Mouse (Mus musculus): ENCODE measurements around the gene Insig2. TPM values are rescaled to one million over a fixed set of nuclear protein-coding genes. Genes with fewer than 3 reads are reported as not detected.

The Insig2 gene
- total and polyA plus RNA-seq, 3 experiments: 16.1 to 16.9 TPM; not detected in 1

- Histone ChIP-seq H3K27me3 (ENCODE audit: control insufficient read depth in 1 of 2, insufficient read depth in 2 of 2, low read length in 2 of 2) (no peaks in the 10 kb centered on the region), H3K9ac (ENCODE audit: control insufficient read depth, low read depth, low read length, poor library complexity, severe bottlenecking) (peak overlapping the region; percentile 74), H3K79me2 (ENCODE audit: control insufficient read depth, insufficient read depth, low read length, poor library complexity) (peaks cover 19% of the 10 kb centered on the region), H3K4me1 (ENCODE audit: control insufficient read depth in 1 of 2, insufficient read depth in 2 of 2, low read length in 2 of 2) (peaks cover 0 to 6% of the 10 kb centered on the region in 2 experiments), H3K27ac (ENCODE audit: control insufficient read depth, low read depth, low read length) (peak overlapping the region; percentile 88), H3K4me3 (ENCODE audit: control insufficient read depth in 1 of 2, insufficient read depth in 1 of 2, low read depth in 2 of 2, low read length in 2 of 2) (peak overlapping the region; percentile 72 to 85), H3K9me3 (replicated peaks; ENCODE audit: insufficient read depth, low read length) (no peaks in the 10 kb centered on the region), H3K36me3 (ENCODE audit: control insufficient read depth in 1 of 2, insufficient read depth in 2 of 2, low read length in 2 of 2) (peaks cover 0 to 8% of the 10 kb centered on the region in 2 experiments; a peak in 2 of 4 replicates)
- DNase-seq (ENCODE audit: low read depth, low spot score): peak; percentile 95
- TF ChIP-seq POLR2A (IDR thresholded peaks at IDR 0.05; ENCODE audit: control insufficient read depth in 1 of 2, insufficient read depth in 1 of 2, low read depth in 1 of 2, low read length in 2 of 2, poor library complexity in 1 of 2): peak; percentile 78 to 87
- TF ChIP-seq GABPA (IDR thresholded peaks at IDR 0.05; ENCODE audit: low read depth, low read length): no peak
- TF ChIP-seq NRF1 (IDR thresholded peaks at IDR 0.05; ENCODE audit: insufficient read depth, low read depth, low read length, poor library complexity, severe bottlenecking): peak; percentile 81
- TF ChIP-seq MYB (IDR thresholded peaks at IDR 0.05; ENCODE audit: low read depth, low read length): no peak
- TF ChIP-seq ETS1 (IDR thresholded peaks at IDR 0.05; ENCODE audit: low read depth, low read length): peak; percentile 52
- TF ChIP-seq SMC3 (IDR thresholded peaks at IDR 0.05; ENCODE audit: low read depth, low read length): no peak
- TF ChIP-seq HCFC1 (IDR thresholded peaks at IDR 0.05; ENCODE audit: low read depth, low read length): peak; percentile 73
- 0 out of 2 replicates have a peak, but pooled peaks have one; percentile 19 for TF ChIP-seq CHD1 (IDR thresholded peaks at IDR 0.05; ENCODE audit: low read depth, low read length)
- TF ChIP-seq MAFK (IDR thresholded peaks at IDR 0.05; ENCODE audit: borderline replicate concordance, low read depth, low read length): no peak
- no peak for TF ChIP-seq MEF2A (IDR thresholded peaks at IDR 0.05; ENCODE audit: extremely low read depth, insufficient replicate concordance, low read depth, low read length, poor library complexity, severe bottlenecking)
- no peak for TF ChIP-seq RCOR1 (IDR thresholded peaks at IDR 0.05; ENCODE audit: low read depth, low read length)
- no peak for TF ChIP-seq TAL1 (IDR thresholded peaks at IDR 0.05; ENCODE audit: low read length)
- TF ChIP-seq MYC (IDR thresholded peaks at IDR 0.05; ENCODE audit: low read depth, low read length): 0 out of 2 replicates have a peak, but pooled peaks have one; percentile 19
- no peak for TF ChIP-seq CHD2 (IDR thresholded peaks at IDR 0.05; ENCODE audit: low read length)
- TF ChIP-seq UBTF (IDR thresholded peaks at IDR 0.05; ENCODE audit: borderline replicate concordance, insufficient read depth, low read depth, low read length): no peak
- no peak; the same call in 1 of the 2 replicates for TF ChIP-seq BHLHE40 (IDR thresholded peaks at IDR 0.05; ENCODE audit: borderline replicate concordance, low read depth, low read length)
- TF ChIP-seq MXI1 (IDR thresholded peaks at IDR 0.05; ENCODE audit: low read depth, low read length): peak; percentile 62; the same call in 1 of the 2 replicates
- TF ChIP-seq GATA1 (IDR thresholded peaks at IDR 0.05; ENCODE audit: low read depth, low read length): no peak; the same call in 1 of the 2 replicates
- peak; percentile 80 for TF ChIP-seq NELFE (IDR thresholded peaks at IDR 0.05; ENCODE audit: low read depth, low read length)
- TF ChIP-seq POLR2AphosphoS5 (IDR thresholded peaks at IDR 0.05; ENCODE audit: borderline replicate concordance, low read depth, low read length): no peak
- no peak for TF ChIP-seq JUND (IDR thresholded peaks at IDR 0.05; ENCODE audit: low read depth, low read length)
- TF ChIP-seq USF1 (IDR thresholded peaks at IDR 0.05; ENCODE audit: low read depth, low read length): no peak
- TF ChIP-seq ZKSCAN1 (IDR thresholded peaks at IDR 0.05; ENCODE audit: low read depth, low read length): no peak
- TF ChIP-seq SIN3A (IDR thresholded peaks at IDR 0.05; ENCODE audit: low read length): peak; percentile 82
- TF ChIP-seq E2F4 (IDR thresholded peaks at IDR 0.05; ENCODE audit: borderline replicate concordance, low read depth, low read length): no peak; the same call in 1 of the 2 replicates
- peak; percentile 57 for TF ChIP-seq TCF12 (IDR thresholded peaks at IDR 0.05; ENCODE audit: low read depth, low read length)
- peak; percentile 81 for TF ChIP-seq POLR2AphosphoS2 (IDR thresholded peaks at IDR 0.05; ENCODE audit: low read length)
- TF ChIP-seq ZNF384 (IDR thresholded peaks at IDR 0.05; ENCODE audit: low read depth, low read length): no peak
- TF ChIP-seq CTCF (IDR thresholded peaks at IDR 0.05 in 2 of 3, conservative IDR thresholded peaks at IDR 0.05 in 1 of 3; ENCODE audit: control insufficient read depth in 1 of 3, insufficient read depth in 1 of 3, low read depth in 2 of 3, low read length in 3 of 3, poor library complexity in 1 of 3, severe bottlenecking in 1 of 3): no peak
- peak; percentile 33; the same call in 1 of the 2 replicates for TF ChIP-seq MAZ (IDR thresholded peaks at IDR 0.05; ENCODE audit: low read depth, low read length)
- no peak; the same call in 1 of the 2 replicates for TF ChIP-seq MAX (IDR thresholded peaks at IDR 0.05; ENCODE audit: low read length)
- TF ChIP-seq TBP (IDR thresholded peaks at IDR 0.05; ENCODE audit: low read depth, low read length): peak; percentile 70
- TF ChIP-seq EP300 (IDR thresholded peaks at IDR 0.05; ENCODE audit: low read depth in 1 of 2, low read length in 2 of 2): no peak
- no peak for TF ChIP-seq ZMIZ1 (IDR thresholded peaks at IDR 0.05; ENCODE audit: low read depth, low read length)
- no peak for TF ChIP-seq RAD21 (IDR thresholded peaks at IDR 0.05; ENCODE audit: low read depth, low read length)
- TF ChIP-seq ELF1 (IDR thresholded peaks at IDR 0.05; ENCODE audit: low read depth, low read length): peak; percentile 82
Measured at GRCm38 (mm10) chr1:121327344-121328192, 4.8 kb downstream of the Insig2 start.

All from MEL (cell line).